Mouse (Mus musculus): ENCODE results near the gene Sprr1a. TPM values are rescaled to one million over a fixed set of nuclear protein-coding genes. Genes with fewer than 3 reads are reported as not detected.

Sprr1a gene
- polyA plus RNA-seq, 1 experiment, result 0.32 TPM

GRCm38 (mm10) chr3:92438689-92439088 lies 47.0 kb downstream of the Sprr1a start, which contains the start of gene Sprr1b:
Gene Sprr1b, minus strand, starts transcription at chr3:92438789.
- H3K27me3 ChIP-seq (ENCODE audit: control insufficient read depth, insufficient read depth, low read length), result no peaks in the 10 kb centered on the region
- no peak within 1 kb of the TSS for H3K27ac ChIP-seq (ENCODE audit: control insufficient read depth, insufficient read depth, low read depth, low read length)
- no peaks in the 10 kb centered on the region for H3K4me1 ChIP-seq (ENCODE audit: control insufficient read depth, insufficient read depth, low read length)
- no peak within 1 kb of the TSS for H3K4me3 ChIP-seq (ENCODE audit: control insufficient read depth, low read depth, low read length)
- no peak for TF ChIP-seq POLR2A (IDR thresholded peaks at IDR 0.05; ENCODE audit: control insufficient read depth, low read depth, low read length)
- no peak for TF ChIP-seq CTCF (IDR thresholded peaks at IDR 0.05; ENCODE audit: control insufficient read depth, insufficient read depth, insufficient replicate concordance, low read depth, low read length)
- H3K36me3 ChIP-seq (ENCODE audit: control insufficient read depth, insufficient read depth, low read length), result no peaks in the 10 kb centered on the region

Other genes with a start within 250 kb of the Sprr1a start
- gene Sprr2a3, start 200.5 kb downstream of the Sprr1a start, polyA plus RNA-seq (2012; rRNA removed), result 0.19 and 0.33 TPM in 2 replicates
- not detected in 2 replicates for gene Sprr2b, start 169.3 kb downstream of the Sprr1a start, polyA plus RNA-seq (2012; rRNA removed)
- gene Sprr2d, start 146.8 kb downstream of the Sprr1a start, polyA plus RNA-seq (2012; rRNA removed), result not detected in 2 replicates
- not detected in 2 replicates for gene Sprr2e, start 133.8 kb downstream of the Sprr1a start, polyA plus RNA-seq (2012; rRNA removed)
- gene Sprr2f, start 120.7 kb downstream of the Sprr1a start, polyA plus RNA-seq (2012; rRNA removed), result not detected in 2 replicates
- not detected in 2 replicates for gene Sprr2h, start 100.2 kb downstream of the Sprr1a start, polyA plus RNA-seq (2012; rRNA removed)
- not detected in 2 replicates for gene Sprr2i, start 77.9 kb downstream of the Sprr1a start, polyA plus RNA-seq (2012; rRNA removed)
- not detected in 2 replicates for gene Sprr2j-ps, start 67.8 kb downstream of the Sprr1a start, polyA plus RNA-seq (2012; rRNA removed)
- gene Gm9774, start 56.5 kb downstream of the Sprr1a start, polyA plus RNA-seq (2012; rRNA removed), result 5.2 and 7.2 TPM in 2 replicates
- gene Sprr2k, start 53.3 kb downstream of the Sprr1a start, polyA plus RNA-seq (2012; rRNA removed), result not detected in 2 replicates
- not detected in 2 replicates for gene Sprr1b, start 47.1 kb downstream of the Sprr1a start, polyA plus RNA-seq (2012; rRNA removed)
- not detected in 2 replicates for gene Sprr3, start 27.2 kb downstream of the Sprr1a start, polyA plus RNA-seq (2012; rRNA removed)
- not detected in 2 replicates for gene Sprr4, start 14.6 kb upstream of the Sprr1a start, polyA plus RNA-seq (2012; rRNA removed)
- gene 2310046K23Rik, start 48.6 kb upstream of the Sprr1a start, polyA plus RNA-seq (2012; rRNA removed), result not detected in 2 replicates
- gene Ivl, start 87.8 kb upstream of the Sprr1a start, polyA plus RNA-seq (2012; rRNA removed), result 0.05 and 0.06 TPM in 2 replicates
- gene Smcp, start 103.1 kb upstream of the Sprr1a start, polyA plus RNA-seq (2012; rRNA removed), result 4,177 and 4,558 TPM in 2 replicates
- gene 2210017I01Rik, start 121.6 kb upstream of the Sprr1a start, polyA plus RNA-seq (2012; rRNA removed), result 0.67 and 0.94 TPM in 2 replicates
- 0.66 and 0.89 TPM in 2 replicates for gene Lce6a, start 135.8 kb upstream of the Sprr1a start, polyA plus RNA-seq (2012; rRNA removed)
- gene Lce1a1, start 162.4 kb upstream of the Sprr1a start, polyA plus RNA-seq (2012; rRNA removed), result not detected in 2 replicates
- not detected in 2 replicates for gene Lce1b, start 171.0 kb upstream of the Sprr1a start, polyA plus RNA-seq (2012; rRNA removed)
- gene Lce1a2, start 184.4 kb upstream of the Sprr1a start, polyA plus RNA-seq (2012; rRNA removed), result not detected in 2 replicates
- gene Lce1c, start 193.4 kb upstream of the Sprr1a start, polyA plus RNA-seq (2012; rRNA removed), result 0.42 and 0.85 TPM in 2 replicates
- gene Lce1d, start 201.3 kb upstream of the Sprr1a start, polyA plus RNA-seq (2012; rRNA removed), result not detected in 2 replicates
- gene Lce1e, start 223.2 kb upstream of the Sprr1a start, polyA plus RNA-seq (2012; rRNA removed), result not detected in 2 replicates
- not detected in 2 replicates for gene Lce1f, start 234.5 kb upstream of the Sprr1a start, polyA plus RNA-seq (2012; rRNA removed)